Mouse (Mus musculus) spleen, adult 12 weeks (tissue): ENCODE measurements around the gene Snx30.

Experiments used
- DNase-seq: peaks from one replicate; pipeline ENCODE4 v3.0.0; 2022; ENCODE audit warnings: low spot score

The Snx30 gene

GRCm38 (mm10) chr4:59794116-59794515, 11.5 kb upstream of the Snx30 start:
- no peak for DNase-seq

GRCm38 (mm10) chr4:59795788-59796455, 9.7 kb upstream of the Snx30 start:
- no peak for DNase-seq

- DNase-seq: no peak
These were observed 5.5 kb upstream of the Snx30 start for GRCm38 (mm10) chr4:59800181-59800580.

GRCm38 (mm10) chr4:59801489-59801888, 4.2 kb upstream of the Snx30 start, which contains the start of gene Inip:
TSS of gene Inip (minus strand) at chr4:59801589.
- DNase-seq: no peak

- DNase-seq: no peak
These were observed 3.5 kb upstream of the Snx30 start for GRCm38 (mm10) chr4:59802107-59802506.

GRCm38 (mm10) chr4:59802792-59803191, 2.8 kb upstream of the Snx30 start:
- DNase-seq: no peak

- no peak for DNase-seq
These were observed 2.3 kb upstream of the Snx30 start for GRCm38 (mm10) chr4:59803358-59803757.

- no peak for DNase-seq
These were observed 886 bp upstream of the Snx30 start for GRCm38 (mm10) chr4:59804754-59805153.

- DNase-seq: peak; percentile 42
These were observed 583 bp downstream of the Snx30 start for GRCm38 (mm10) chr4:59805968-59806878.

GRCm38 (mm10) chr4:59806879-59807195, 1.2 kb downstream of the Snx30 start:
- no peak for DNase-seq

GRCm38 (mm10) chr4:59807521-59807920, 1.9 kb downstream of the Snx30 start:
- DNase-seq: no peak

- DNase-seq: no peak
These were observed 2.8 kb downstream of the Snx30 start for GRCm38 (mm10) chr4:59808396-59808795.

- no peak for DNase-seq
These were observed 8.5 kb downstream of the Snx30 start for GRCm38 (mm10) chr4:59814094-59814493.

- no peak for DNase-seq
These were observed 9.6 kb downstream of the Snx30 start for GRCm38 (mm10) chr4:59815121-59815810.

- no peak for DNase-seq
These were observed 10.4 kb downstream of the Snx30 start for GRCm38 (mm10) chr4:59816016-59816415.

- no peak for DNase-seq
These were observed 10.8 kb downstream of the Snx30 start for GRCm38 (mm10) chr4:59816477-59816876.

GRCm38 (mm10) chr4:59817790-59818189, 12.2 kb downstream of the Snx30 start:
- DNase-seq: no peak

- DNase-seq: no peak
These were observed 12.9 kb downstream of the Snx30 start for GRCm38 (mm10) chr4:59818498-59818897.

GRCm38 (mm10) chr4:59819054-59819472, 13.4 kb downstream of the Snx30 start:
- DNase-seq: no peak

- DNase-seq: no peak
These were observed 13.9 kb downstream of the Snx30 start for GRCm38 (mm10) chr4:59819477-59820022.

- no peak for DNase-seq
These were observed 15.9 kb downstream of the Snx30 start for GRCm38 (mm10) chr4:59821516-59821915.

GRCm38 (mm10) chr4:59822119-59822518, 16.5 kb downstream of the Snx30 start:
- DNase-seq: no peak
